Mouse (Mus musculus): Measurements from ENCODE around the gene Unc119b. TPM values are rescaled to one million over a fixed set of nuclear protein-coding genes. Genes with fewer than 3 reads are reported as not detected.
A peak's percentile ranks its signal among the peaks of the same experiment; 100 is the strongest.

Gene Unc119b
- polyA plus RNA-seq, 1 experiment from 2014 or later: 17.3 TPM

DNA sequence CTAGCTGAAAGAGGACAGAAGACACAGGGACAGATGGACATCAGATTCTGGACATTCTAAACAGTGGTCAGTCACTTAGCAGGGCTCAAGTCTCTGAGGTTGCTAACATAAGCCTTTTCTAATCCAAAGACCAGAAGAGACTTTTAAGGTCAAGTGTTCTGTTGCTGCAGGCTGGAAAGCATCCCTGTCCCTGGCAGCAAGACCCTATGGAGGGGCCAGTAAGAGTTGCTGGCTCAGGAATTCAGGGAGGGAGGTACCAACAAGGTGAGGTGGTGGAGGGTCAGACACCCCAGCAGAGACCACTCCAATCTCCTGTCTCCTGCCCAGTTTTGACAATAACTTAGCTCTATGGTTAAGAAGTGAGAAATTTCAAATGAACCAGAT, 12.0 kb upstream of the Unc119b start:
- no peak overlapping the region for H3K9ac ChIP-seq
- H3K9me3 ChIP-seq: no peaks in the 10 kb centered on the region
- peaks cover 89% of the 10 kb centered on the region for H3K36me3 ChIP-seq
- no peak overlapping the region for H3K4me2 ChIP-seq
- H3K4me1 ChIP-seq: peaks cover 9% of the 10 kb centered on the region
- no peaks in the 10 kb centered on the region for H3K27me3 ChIP-seq (replicated peaks)
- no peak overlapping the region for H3K27ac ChIP-seq (replicated peaks)
- no peak overlapping the region for H3K4me3 ChIP-seq
- no peak for ATAC-seq (ENCODE audit: extremely low read depth, insufficient number of reproducible peaks, low FRiP score, low TSS enrichment)

DNA sequence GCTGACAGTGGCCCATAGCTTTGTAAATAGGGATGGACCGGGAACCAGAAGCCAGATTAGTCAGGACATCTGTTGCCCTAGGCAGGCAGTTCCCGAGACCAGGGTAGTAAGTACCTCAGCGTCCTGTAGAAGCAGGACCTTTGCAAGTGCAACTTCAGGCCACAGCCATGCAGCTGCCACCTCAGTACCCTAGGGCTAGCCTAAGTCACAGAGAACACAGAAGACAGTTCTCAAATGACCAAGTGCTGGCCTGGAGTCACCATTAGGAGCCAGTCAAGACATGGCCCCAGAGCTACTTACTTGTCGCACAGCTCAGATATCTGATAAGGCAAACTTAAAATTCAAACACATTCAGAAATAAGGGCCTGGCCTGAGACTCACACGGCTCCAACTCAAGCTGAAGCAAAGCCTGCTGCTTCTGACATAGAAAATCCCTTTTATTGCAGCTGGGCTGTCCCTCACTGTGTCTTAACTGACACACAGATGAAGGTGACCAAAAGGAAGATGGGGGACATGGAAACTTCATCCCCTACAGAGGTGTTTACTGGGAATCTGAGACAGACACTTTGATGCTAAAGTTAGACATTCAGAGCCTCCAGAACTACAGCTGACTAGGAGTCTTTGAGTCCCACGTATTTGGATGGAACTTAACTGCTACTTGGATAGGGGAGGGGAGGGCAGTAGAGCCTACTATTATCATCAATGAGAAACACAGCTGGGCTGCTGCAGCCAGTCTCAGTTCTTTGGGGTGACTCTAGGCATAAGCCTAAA, 11.4 kb upstream of the Unc119b start:
- 73% methylated on average over 6 of the region's 6 CpGs for WGBS
- no peak overlapping the region for H3K4me3 ChIP-seq
- H3K27me3 ChIP-seq (replicated peaks): no peaks in the 10 kb centered on the region
- H3K9ac ChIP-seq: no peak overlapping the region
- ATAC-seq (ENCODE audit: extremely low read depth, insufficient number of reproducible peaks, low FRiP score, low TSS enrichment): no peak
- H3K4me2 ChIP-seq: no peak overlapping the region
- H3K4me1 ChIP-seq: peaks cover 4% of the 10 kb centered on the region
- H3K36me3 ChIP-seq: peaks cover 86% of the 10 kb centered on the region
- H3K9me3 ChIP-seq: no peaks in the 10 kb centered on the region
- H3K27ac ChIP-seq (replicated peaks): no peak overlapping the region

DNA sequence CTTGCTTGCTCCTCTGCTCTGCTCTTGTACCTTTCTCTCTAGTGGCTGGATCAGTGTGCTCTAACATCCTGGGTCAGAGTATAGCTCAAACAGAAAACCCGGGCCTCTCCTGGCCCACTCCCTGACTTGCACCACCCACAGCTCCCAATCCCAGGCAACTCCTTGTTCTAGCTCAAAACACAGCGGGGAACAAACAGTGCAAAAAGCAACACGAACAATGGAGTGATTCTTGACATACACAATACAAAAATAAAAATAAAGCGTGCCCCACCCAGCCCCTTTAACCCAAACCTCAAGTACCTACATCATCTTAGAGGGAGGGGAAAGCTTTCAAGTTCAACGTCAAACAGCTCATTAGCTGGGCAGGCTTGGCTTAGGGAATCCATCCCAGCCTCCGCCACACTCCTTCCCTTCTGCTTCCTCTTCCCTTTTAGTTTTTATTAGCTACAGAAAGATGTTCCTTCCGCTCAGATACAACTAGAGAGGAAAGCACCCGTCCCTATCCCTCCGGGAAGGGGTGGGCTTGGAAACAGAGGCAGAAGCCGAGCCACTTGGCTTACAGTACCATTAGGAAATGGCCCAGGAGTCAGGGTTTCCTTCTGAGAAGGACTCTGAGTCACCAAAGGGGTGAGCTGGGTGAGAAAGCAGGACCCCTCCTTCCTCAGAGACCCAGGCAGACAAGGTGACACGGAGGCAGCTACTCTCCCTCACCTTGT, 10.6 kb upstream of the Unc119b start:
- 72% methylated on average over 11 of the region's 11 CpGs for WGBS
- no peak overlapping the region for H3K27ac ChIP-seq (replicated peaks)
- H3K27me3 ChIP-seq (replicated peaks): no peaks in the 10 kb centered on the region
- H3K4me2 ChIP-seq: no peak overlapping the region
- H3K4me3 ChIP-seq: no peak overlapping the region
- H3K4me1 ChIP-seq: no peaks in the 10 kb centered on the region
- no peaks in the 10 kb centered on the region for H3K9me3 ChIP-seq
- ATAC-seq (ENCODE audit: extremely low read depth, insufficient number of reproducible peaks, low FRiP score, low TSS enrichment): no peak
- peaks cover 79% of the 10 kb centered on the region for H3K36me3 ChIP-seq
- H3K9ac ChIP-seq: no peak overlapping the region

DNA sequence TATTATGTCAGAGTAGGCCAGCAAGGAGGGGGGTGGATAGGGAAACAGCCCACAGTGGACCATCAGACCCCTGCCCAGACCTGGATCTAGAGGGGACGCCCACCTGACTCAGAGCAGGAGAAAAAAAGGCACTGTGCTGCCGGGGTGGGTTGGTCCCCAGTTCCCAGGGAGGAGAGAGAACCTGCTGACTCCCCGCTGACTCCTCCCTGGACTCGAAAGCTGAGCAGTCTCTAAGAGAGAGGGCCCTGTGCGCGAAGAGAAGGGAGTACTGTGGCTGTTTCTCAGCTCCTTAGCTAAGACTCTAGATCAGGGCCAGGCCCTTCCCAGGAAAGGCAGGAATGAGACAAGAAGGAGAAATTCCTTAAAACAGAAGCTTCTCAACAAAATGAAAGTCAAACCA, 9.7 kb upstream of the Unc119b start:
- H3K9me3 ChIP-seq: no peaks in the 10 kb centered on the region
- no peak overlapping the region for H3K27ac ChIP-seq (replicated peaks)
- no peak overlapping the region for H3K4me3 ChIP-seq
- no peak overlapping the region for H3K9ac ChIP-seq
- ATAC-seq (ENCODE audit: extremely low read depth, insufficient number of reproducible peaks, low FRiP score, low TSS enrichment): no peak
- no peaks in the 10 kb centered on the region for H3K27me3 ChIP-seq (replicated peaks)
- H3K4me1 ChIP-seq: peaks cover 4% of the 10 kb centered on the region; the same call in 1 of the 2 replicates
- H3K4me2 ChIP-seq: no peak overlapping the region
- peaks cover 69% of the 10 kb centered on the region for H3K36me3 ChIP-seq
- 70% methylated on average over 6 of the region's 6 CpGs for WGBS

DNA sequence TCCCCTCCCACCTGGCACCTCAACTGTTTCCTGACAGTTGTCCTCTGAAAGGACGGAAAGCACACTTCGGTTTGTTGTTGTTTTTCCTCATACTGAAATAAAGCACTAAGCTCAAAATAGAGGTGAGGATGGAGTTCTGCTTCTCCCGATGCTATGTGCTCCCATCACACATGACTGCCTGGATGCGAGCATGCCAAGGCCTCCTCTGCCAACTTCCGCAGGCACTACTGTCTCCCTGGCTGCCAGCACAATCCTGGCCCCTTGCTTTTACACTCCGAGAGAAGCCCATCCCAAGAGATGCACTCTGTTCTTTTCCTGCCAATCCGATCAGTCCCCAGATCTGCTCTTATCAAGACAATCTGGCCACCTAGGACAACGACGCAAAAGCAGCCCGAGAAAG, 8.8 kb upstream of the Unc119b start:
- ATAC-seq (ENCODE audit: extremely low read depth, insufficient number of reproducible peaks, low FRiP score, low TSS enrichment): no peak
- Histone ChIP-seq H3K4me2 (no peak overlapping the region), H3K27ac (replicated peaks) (no peak overlapping the region), H3K9me3 (no peaks in the 10 kb centered on the region), H3K9ac (no peak overlapping the region), H3K4me3 (no peak overlapping the region), H3K27me3 (replicated peaks) (no peaks in the 10 kb centered on the region), H3K36me3 (peaks cover 61% of the 10 kb centered on the region), H3K4me1 (peaks cover 4% of the 10 kb centered on the region; the same call in 1 of the 2 replicates)
- WGBS: 68% methylated on average over 10 of the region's 10 CpGs

DNA sequence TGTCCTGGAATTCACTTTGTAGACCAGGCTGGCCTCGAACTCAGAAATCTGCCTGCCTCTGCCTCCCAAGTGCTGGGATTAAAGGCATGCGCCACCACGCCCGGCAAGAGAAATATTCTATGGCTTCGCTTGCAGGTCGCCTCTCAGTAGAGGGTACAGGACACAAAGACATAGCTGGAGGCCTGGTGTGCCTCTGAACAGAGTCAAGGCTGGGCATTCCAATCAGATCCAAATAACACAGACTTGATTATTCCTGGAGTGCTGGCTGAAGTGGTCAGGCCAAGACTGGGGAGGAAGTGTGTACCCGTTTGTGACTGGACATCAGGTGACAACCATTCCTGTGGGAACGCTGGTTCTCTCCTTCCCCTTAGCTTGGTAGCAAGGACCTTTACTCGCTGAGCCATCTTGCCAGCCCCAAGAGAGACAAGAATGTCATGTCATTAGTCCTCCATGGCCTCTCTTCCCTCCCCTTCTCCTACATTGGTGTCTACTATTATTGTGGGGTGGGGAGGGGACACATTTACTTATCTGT, 7.5 kb upstream of the Unc119b start:
- H3K36me3 ChIP-seq: peaks cover 48% of the 10 kb centered on the region
- no peak for ATAC-seq (ENCODE audit: extremely low read depth, insufficient number of reproducible peaks, low FRiP score, low TSS enrichment)
- H3K4me3 ChIP-seq: no peak overlapping the region
- H3K4me1 ChIP-seq: peaks cover 4% of the 10 kb centered on the region; the same call in 1 of the 2 replicates
- H3K27ac ChIP-seq (replicated peaks): no peak overlapping the region
- H3K4me2 ChIP-seq: no peak overlapping the region
- no peak overlapping the region for H3K9ac ChIP-seq
- WGBS: 85% methylated on average over 9 of the region's 9 CpGs
- no peaks in the 10 kb centered on the region for H3K9me3 ChIP-seq
- H3K27me3 ChIP-seq (replicated peaks): peaks cover 7% of the 10 kb centered on the region; the same call in 1 of the 2 replicates

DNA sequence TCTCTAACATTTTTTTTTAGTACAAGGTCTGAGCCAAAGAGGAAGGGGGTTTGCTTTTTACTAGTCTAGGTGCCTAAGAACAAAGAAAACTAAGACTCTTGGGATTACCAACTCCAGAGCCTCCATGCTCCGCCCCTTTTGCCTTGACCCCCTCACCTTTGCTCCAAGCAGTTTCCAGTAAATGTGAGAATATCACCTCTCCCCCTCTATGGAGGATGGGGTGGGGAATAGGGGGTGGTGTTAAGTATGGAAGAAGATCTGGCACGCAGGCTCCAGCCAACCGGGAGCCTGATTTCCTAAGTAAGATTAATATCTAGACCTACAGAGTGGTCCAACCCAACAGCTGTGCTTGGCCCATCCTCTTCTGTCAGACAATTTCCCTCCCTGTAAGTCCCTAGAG, 6.0 kb upstream of the Unc119b start:
- peaks cover 33% of the 10 kb centered on the region for H3K36me3 ChIP-seq
- peaks cover 4% of the 10 kb centered on the region; the same call in 1 of the 2 replicates for H3K4me1 ChIP-seq
- no peak overlapping the region for H3K4me2 ChIP-seq
- peaks cover 9% of the 10 kb centered on the region; the same call in 1 of the 2 replicates for H3K27me3 ChIP-seq (replicated peaks)
- 74% methylated on average over 3 of the region's 3 CpGs for WGBS
- no peak overlapping the region for H3K27ac ChIP-seq (replicated peaks)
- H3K4me3 ChIP-seq: no peak overlapping the region
- H3K9ac ChIP-seq: no peak overlapping the region
- ATAC-seq (ENCODE audit: extremely low read depth, insufficient number of reproducible peaks, low FRiP score, low TSS enrichment): no peak
- no peaks in the 10 kb centered on the region for H3K9me3 ChIP-seq

DNA sequence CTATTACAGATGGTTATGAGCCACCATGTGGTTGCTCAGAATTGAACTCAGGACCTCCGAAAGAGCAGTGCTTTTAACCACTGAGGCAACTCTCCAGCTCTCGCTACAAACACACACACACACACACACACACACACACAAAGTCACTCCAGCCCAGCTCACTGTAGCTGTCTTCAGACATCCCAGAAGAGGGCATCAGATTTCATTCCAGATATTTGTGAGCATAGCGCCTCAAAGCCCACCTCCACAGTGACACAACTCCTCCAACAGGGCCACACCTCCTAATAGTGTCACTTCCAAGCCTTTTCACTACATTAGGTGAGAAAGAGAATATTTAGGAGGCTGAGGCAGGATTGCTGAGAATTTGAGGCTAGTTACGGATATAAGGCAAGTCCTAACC, 4.3 kb upstream of the Unc119b start:
- WGBS: 69% methylated on average over 4 of the region's 4 CpGs
- Histone ChIP-seq H3K9me3 (no peaks in the 10 kb centered on the region), H3K9ac (no peak overlapping the region)

DNA sequence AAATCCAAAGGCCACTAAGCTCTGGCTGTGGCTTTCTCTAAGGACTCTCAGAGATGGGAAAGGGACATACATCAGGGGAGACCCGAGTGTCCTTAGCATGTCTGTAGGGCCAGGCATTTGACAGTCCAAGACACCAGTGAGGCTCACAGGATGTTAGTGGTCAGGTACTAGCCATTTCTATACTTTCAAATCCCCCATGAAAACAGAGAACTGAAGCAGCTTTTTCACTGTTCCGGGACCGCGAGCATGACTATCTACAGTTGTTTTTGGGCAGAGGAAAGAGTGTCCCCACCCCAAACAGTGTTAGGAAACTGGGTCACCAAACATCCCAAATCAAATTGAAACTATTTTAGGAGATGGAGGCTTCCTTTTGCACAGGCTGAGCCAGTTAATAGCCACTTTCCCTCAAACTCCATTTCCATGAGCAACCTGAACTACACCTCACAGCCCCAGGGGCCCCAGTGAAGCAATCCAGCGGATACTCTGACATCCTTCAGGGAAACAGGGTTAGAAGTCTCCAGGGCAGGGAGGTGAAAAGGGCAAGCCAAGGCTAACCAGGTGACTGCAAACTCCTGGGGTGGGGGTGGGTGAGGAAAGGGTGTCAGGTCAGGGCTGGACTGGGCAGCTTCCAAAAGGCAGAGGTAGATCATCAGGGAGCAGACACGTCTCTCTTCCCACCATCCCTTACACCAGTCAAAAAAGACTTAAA, 1.3 kb downstream of the Unc119b start:
- Histone ChIP-seq H3K4me3 (peak overlapping the region; percentile 82), H3K9ac (peak overlapping the region; percentile 87), H3K36me3 (peaks cover 26% of the 10 kb centered on the region), H3K4me2 (peak overlapping the region; percentile 73), H3K9me3 (no peaks in the 10 kb centered on the region), H3K27ac (replicated peaks) (no peak overlapping the region), H3K4me1 (peaks cover 19% of the 10 kb centered on the region), H3K27me3 (replicated peaks) (peaks cover 9% of the 10 kb centered on the region; the same call in 1 of the 2 replicates)
- no peak for ATAC-seq (ENCODE audit: extremely low read depth, insufficient number of reproducible peaks, low FRiP score, low TSS enrichment)
- WGBS: 65% methylated on average over 6 of the region's 6 CpGs

More for the DNA sequence above, 4.3 kb upstream of the Unc119b start:
- no peak overlapping the region for H3K4me3 ChIP-seq
- H3K27ac ChIP-seq (replicated peaks): no peak overlapping the region
- H3K27me3 ChIP-seq (replicated peaks): peaks cover 9% of the 10 kb centered on the region; the same call in 1 of the 2 replicates
- peaks cover 5% of the 10 kb centered on the region for H3K4me1 ChIP-seq
- ATAC-seq (ENCODE audit: extremely low read depth, insufficient number of reproducible peaks, low FRiP score, low TSS enrichment): no peak
- peaks cover 17% of the 10 kb centered on the region for H3K36me3 ChIP-seq
- no peak overlapping the region for H3K4me2 ChIP-seq

DNA sequence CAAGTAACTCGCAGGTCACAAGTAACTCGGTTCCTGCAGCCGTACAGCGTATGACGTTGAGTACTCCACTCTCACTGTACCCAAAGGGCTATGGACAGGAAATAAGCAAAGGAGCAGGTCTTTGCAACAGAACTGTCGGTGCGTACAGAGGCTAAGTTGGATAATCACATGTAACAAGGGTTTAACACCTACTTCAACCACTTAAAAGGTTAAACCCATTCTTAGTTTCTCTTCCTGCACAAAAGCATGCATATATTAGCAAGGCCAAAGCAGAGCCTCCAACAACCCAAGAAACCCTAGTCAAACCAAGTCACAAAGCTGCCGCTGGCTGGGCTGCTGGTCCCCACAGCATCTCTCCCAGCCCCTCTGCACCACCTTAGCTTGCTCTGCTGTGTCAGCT, 2.3 kb downstream of the Unc119b start:
- Histone ChIP-seq H3K9ac (no peak overlapping the region), H3K36me3 (peaks cover 36% of the 10 kb centered on the region), H3K4me3 (no peak overlapping the region), H3K9me3 (no peaks in the 10 kb centered on the region), H3K4me2 (no peak overlapping the region), H3K4me1 (peaks cover 19% of the 10 kb centered on the region), H3K27me3 (replicated peaks) (peaks cover 5% of the 10 kb centered on the region; the same call in 1 of the 2 replicates), H3K27ac (replicated peaks) (no peak overlapping the region)
- no peak for ATAC-seq (ENCODE audit: extremely low read depth, insufficient number of reproducible peaks, low FRiP score, low TSS enrichment)
- 80% methylated on average over 8 of the region's 8 CpGs for WGBS

DNA sequence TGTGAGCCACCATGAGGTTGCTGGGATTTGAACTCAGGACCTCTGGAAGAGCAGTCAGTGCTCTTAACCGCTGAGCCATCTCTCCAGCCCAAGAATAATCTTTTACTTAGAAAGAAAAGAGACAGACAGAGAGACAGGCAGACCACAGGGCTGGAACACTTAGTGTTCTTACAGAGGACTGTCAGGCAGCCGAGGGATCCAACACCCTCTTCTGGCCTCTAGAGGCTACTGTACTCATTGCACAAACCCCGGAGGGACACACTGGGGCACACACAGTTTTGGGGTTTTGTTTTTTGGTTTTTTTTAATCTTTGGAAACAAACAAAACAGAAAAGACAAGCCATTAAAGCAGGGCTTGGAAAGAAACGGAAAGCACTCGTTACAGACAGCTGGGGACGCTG, 5.4 kb downstream of the Unc119b start:
- H3K36me3 ChIP-seq: peaks cover 62% of the 10 kb centered on the region
- H3K4me3 ChIP-seq: no peak overlapping the region
- ATAC-seq (ENCODE audit: extremely low read depth, insufficient number of reproducible peaks, low FRiP score, low TSS enrichment): no peak
- no peak overlapping the region for H3K9ac ChIP-seq
- H3K4me1 ChIP-seq: peaks cover 32% of the 10 kb centered on the region
- no peak overlapping the region for H3K4me2 ChIP-seq
- H3K27me3 ChIP-seq (replicated peaks): no peaks in the 10 kb centered on the region
- no peaks in the 10 kb centered on the region for H3K9me3 ChIP-seq
- no peak overlapping the region for H3K27ac ChIP-seq (replicated peaks)
- WGBS: 82% methylated on average over 6 of the region's 6 CpGs
